Mouse (Mus musculus): ENCODE measurements around the gene Lrrn4cl. TPM values are rescaled to one million over a fixed set of nuclear protein-coding genes. Genes with fewer than 3 reads are reported as not detected.
A peak's percentile ranks its signal among the peaks of the same experiment; 100 is the strongest.

The Lrrn4cl gene
- polyA plus RNA-seq, 1 experiment from 2014 or later: 0.37 TPM

- ATAC-seq (ENCODE audit: low FRiP score): no peak
- H3K27me3 ChIP-seq (ENCODE audit: control insufficient read depth, insufficient read depth, low read length): no peaks in the 10 kb centered on the region
- no peak overlapping the region for H3K9ac ChIP-seq (ENCODE audit: low read depth, low read length)
- H3K4me2 ChIP-seq (replicated peaks; ENCODE audit: low read depth, low read length): no peak overlapping the region
- H3K4me1 ChIP-seq (replicated peaks; ENCODE audit: control insufficient read depth, insufficient read depth, low read length): peaks cover 6% of the 10 kb centered on the region; the same call in 1 of the 2 replicates
- no peak overlapping the region for H3K27ac ChIP-seq (ENCODE audit: low read depth, low read length)
- no peaks in the 10 kb centered on the region for H3K9me3 ChIP-seq (ENCODE audit: control insufficient read depth, low read length)
- no peak overlapping the region for H3K4me3 ChIP-seq (ENCODE audit: low read depth, low read length)
- no peak for DNase-seq (ENCODE audit: low spot score)
- 91% methylated on average over 6 of the region's 6 CpGs for WGBS
- H3K36me3 ChIP-seq (ENCODE audit: control insufficient read depth, insufficient read depth, low read length): 0 out of 2 replicates have a peak, but pooled peaks cover 9% of the 10 kb centered on the region
Measured at GRCm38 (mm10) chr19:8842961-8843360, 7.6 kb upstream of the Lrrn4cl start.

- no peaks in the 10 kb centered on the region for H3K9me3 ChIP-seq (ENCODE audit: control insufficient read depth, low read length)
- 73% methylated on average over 5 of the region's 5 CpGs for WGBS
- no peak overlapping the region for H3K27ac ChIP-seq (ENCODE audit: low read depth, low read length)
- no peaks in the 10 kb centered on the region for H3K27me3 ChIP-seq (ENCODE audit: control insufficient read depth, insufficient read depth, low read length)
- 0 out of 2 replicates have a peak, but pooled peaks cover 9% of the 10 kb centered on the region for H3K36me3 ChIP-seq (ENCODE audit: control insufficient read depth, insufficient read depth, low read length)
- H3K4me3 ChIP-seq (ENCODE audit: low read depth, low read length): no peak overlapping the region
- DNase-seq (ENCODE audit: low spot score) (peak; percentile 86), ATAC-seq (ENCODE audit: low FRiP score) (no peak)
- peaks cover 6% of the 10 kb centered on the region; the same call in 1 of the 2 replicates for H3K4me1 ChIP-seq (replicated peaks; ENCODE audit: control insufficient read depth, insufficient read depth, low read length)
- no peak overlapping the region for H3K4me2 ChIP-seq (replicated peaks; ENCODE audit: low read depth, low read length)
- H3K9ac ChIP-seq (ENCODE audit: low read depth, low read length): no peak overlapping the region
Measured at GRCm38 (mm10) chr19:8844371-8845129, 6.0 kb upstream of the Lrrn4cl start.

GRCm38 (mm10) chr19:8848356-8848755 is 2.2 kb upstream of the Lrrn4cl start:
- no peak overlapping the region for H3K4me2 ChIP-seq (replicated peaks; ENCODE audit: low read depth, low read length)
- 68% methylated on average over 5 of the region's 5 CpGs for WGBS
- H3K4me1 ChIP-seq (replicated peaks; ENCODE audit: control insufficient read depth, insufficient read depth, low read length): no peaks in the 10 kb centered on the region; the same call in 1 of the 2 replicates
- ATAC-seq (ENCODE audit: low FRiP score) (no peak), DNase-seq (ENCODE audit: low spot score) (no peak)
- no peaks in the 10 kb centered on the region for H3K27me3 ChIP-seq (ENCODE audit: control insufficient read depth, insufficient read depth, low read length)
- no peak overlapping the region for H3K9ac ChIP-seq (ENCODE audit: low read depth, low read length)
- no peaks in the 10 kb centered on the region for H3K9me3 ChIP-seq (ENCODE audit: control insufficient read depth, low read length)
- no peak overlapping the region for H3K27ac ChIP-seq (ENCODE audit: low read depth, low read length)
- no peak overlapping the region for H3K4me3 ChIP-seq (ENCODE audit: low read depth, low read length)
- 0 out of 2 replicates have a peak, but pooled peaks cover 9% of the 10 kb centered on the region for H3K36me3 ChIP-seq (ENCODE audit: control insufficient read depth, insufficient read depth, low read length)

- Histone ChIP-seq H3K4me2 (replicated peaks; ENCODE audit: low read depth, low read length) (no peak overlapping the region), H3K27me3 (ENCODE audit: control insufficient read depth, insufficient read depth, low read length) (no peaks in the 10 kb centered on the region), H3K4me3 (ENCODE audit: low read depth, low read length) (no peak overlapping the region), H3K9ac (ENCODE audit: low read depth, low read length) (no peak overlapping the region), H3K4me1 (replicated peaks; ENCODE audit: control insufficient read depth, insufficient read depth, low read length) (no peaks in the 10 kb centered on the region; the same call in 1 of the 2 replicates), H3K27ac (ENCODE audit: low read depth, low read length) (no peak overlapping the region), H3K36me3 (ENCODE audit: control insufficient read depth, insufficient read depth, low read length) (0 out of 2 replicates have a peak, but pooled peaks cover 5% of the 10 kb centered on the region), H3K9me3 (ENCODE audit: control insufficient read depth, low read length) (no peaks in the 10 kb centered on the region)
- DNase-seq (ENCODE audit: low spot score): no peak
- ATAC-seq (ENCODE audit: low FRiP score): no peak
- 55% methylated on average over 7 of the region's 7 CpGs for WGBS
Measured at GRCm38 (mm10) chr19:8851639-8852038, 1.1 kb downstream of the Lrrn4cl start.

GRCm38 (mm10) chr19:8852236-8852928 is 1.8 kb downstream of the Lrrn4cl start:
- no peak overlapping the region for H3K4me2 ChIP-seq (replicated peaks; ENCODE audit: low read depth, low read length)
- H3K4me1 ChIP-seq (replicated peaks; ENCODE audit: control insufficient read depth, insufficient read depth, low read length): no peaks in the 10 kb centered on the region; the same call in 1 of the 2 replicates
- H3K27ac ChIP-seq (ENCODE audit: low read depth, low read length): no peak overlapping the region
- 0 out of 2 replicates have a peak, but pooled peaks cover 1% of the 10 kb centered on the region for H3K36me3 ChIP-seq (ENCODE audit: control insufficient read depth, insufficient read depth, low read length)
- ATAC-seq (ENCODE audit: low FRiP score): no peak
- no peaks in the 10 kb centered on the region for H3K27me3 ChIP-seq (ENCODE audit: control insufficient read depth, insufficient read depth, low read length)
- no peak overlapping the region for H3K9ac ChIP-seq (ENCODE audit: low read depth, low read length)
- no peak for DNase-seq (ENCODE audit: low spot score)
- H3K4me3 ChIP-seq (ENCODE audit: low read depth, low read length): no peak overlapping the region
- WGBS: 60% methylated on average over 10 of the region's 10 CpGs
- no peaks in the 10 kb centered on the region for H3K9me3 ChIP-seq (ENCODE audit: control insufficient read depth, low read length)

GRCm38 (mm10) chr19:8853117-8853516 is 2.5 kb downstream of the Lrrn4cl start:
- Histone ChIP-seq H3K36me3 (ENCODE audit: control insufficient read depth, insufficient read depth, low read length) (no peaks in the 10 kb centered on the region), H3K4me2 (replicated peaks; ENCODE audit: low read depth, low read length) (no peak overlapping the region), H3K27ac (ENCODE audit: low read depth, low read length) (no peak overlapping the region), H3K27me3 (ENCODE audit: control insufficient read depth, insufficient read depth, low read length) (no peaks in the 10 kb centered on the region), H3K9ac (ENCODE audit: low read depth, low read length) (no peak overlapping the region), H3K4me1 (replicated peaks; ENCODE audit: control insufficient read depth, insufficient read depth, low read length) (no peaks in the 10 kb centered on the region; the same call in 1 of the 2 replicates), H3K4me3 (ENCODE audit: low read depth, low read length) (no peak overlapping the region), H3K9me3 (ENCODE audit: control insufficient read depth, low read length) (no peaks in the 10 kb centered on the region)
- ATAC-seq (ENCODE audit: low FRiP score) (no peak), DNase-seq (ENCODE audit: low spot score) (no peak)
- WGBS: 82% methylated on average over 3 of the region's 3 CpGs

GRCm38 (mm10) chr19:8857689-8858088 is 7.1 kb downstream of the Lrrn4cl start:
- Histone ChIP-seq H3K4me1 (replicated peaks; ENCODE audit: control insufficient read depth, insufficient read depth, low read length) (no peaks in the 10 kb centered on the region), H3K9me3 (ENCODE audit: control insufficient read depth, low read length) (no peaks in the 10 kb centered on the region), H3K9ac (ENCODE audit: low read depth, low read length) (no peak overlapping the region), H3K36me3 (ENCODE audit: control insufficient read depth, insufficient read depth, low read length) (no peaks in the 10 kb centered on the region), H3K27ac (ENCODE audit: low read depth, low read length) (no peak overlapping the region), H3K4me2 (replicated peaks; ENCODE audit: low read depth, low read length) (no peak overlapping the region), H3K27me3 (ENCODE audit: control insufficient read depth, insufficient read depth, low read length) (no peaks in the 10 kb centered on the region), H3K4me3 (ENCODE audit: low read depth, low read length) (no peak overlapping the region)
- DNase-seq (ENCODE audit: low spot score) (peak; percentile 56), ATAC-seq (ENCODE audit: low FRiP score) (no peak)
- WGBS: 43% methylated on average over 4 of the region's 4 CpGs

GRCm38 (mm10) chr19:8859018-8859417 is 8.4 kb downstream of the Lrrn4cl start:
- peak; percentile 30 for DNase-seq (ENCODE audit: low spot score)
- 17% methylated on average over 1 of the region's 1 CpGs for WGBS
- Histone ChIP-seq H3K9ac (ENCODE audit: low read depth, low read length) (no peak overlapping the region), H3K4me1 (replicated peaks; ENCODE audit: control insufficient read depth, insufficient read depth, low read length) (no peaks in the 10 kb centered on the region), H3K4me3 (ENCODE audit: low read depth, low read length) (no peak overlapping the region), H3K27me3 (ENCODE audit: control insufficient read depth, insufficient read depth, low read length) (no peaks in the 10 kb centered on the region), H3K9me3 (ENCODE audit: control insufficient read depth, low read length) (no peaks in the 10 kb centered on the region), H3K36me3 (ENCODE audit: control insufficient read depth, insufficient read depth, low read length) (no peaks in the 10 kb centered on the region), H3K4me2 (replicated peaks; ENCODE audit: low read depth, low read length) (no peak overlapping the region), H3K27ac (ENCODE audit: low read depth, low read length) (no peak overlapping the region)
- ATAC-seq (ENCODE audit: low FRiP score): no peak

Measured in hindbrain, embryonic 11.5 days (tissue).